In the genomic region with DNA sequence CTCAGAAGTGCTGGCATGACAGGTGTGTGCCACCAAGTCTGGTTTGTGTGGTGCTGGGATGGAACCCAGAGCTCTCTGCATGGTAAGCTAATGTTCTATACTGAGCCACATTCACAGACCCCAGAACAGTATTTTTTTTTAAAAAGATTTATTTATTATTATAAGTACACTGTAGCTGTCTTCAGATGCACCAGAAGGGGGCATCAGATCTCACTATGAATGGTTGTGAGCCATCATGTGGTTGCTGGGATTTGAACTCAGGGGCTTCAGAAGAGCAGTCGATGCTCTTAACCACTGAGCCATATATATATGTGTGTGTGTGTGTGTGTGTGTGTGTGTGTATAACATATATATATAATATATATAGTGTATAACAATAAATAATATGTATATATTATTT, we compare ENCODE assay signal across 20 mouse cellular contexts. TPM values are rescaled to one million over a fixed set of nuclear protein-coding genes. Genes with fewer than 3 reads are reported as not detected.
DNase-seq lines count a peak whose midpoint lies in the region; ATAC-seq and TF ChIP-seq lines count a peak whose summit lies in the region.
"Had no signal": no experiment of that assay in that cellular context is flagged by ENCODE, and none has a peak within 500 bp of the region (broad histone marks: within the 10 kb centered on the region; RNA-seq: fewer than 3 reads in every experiment).

No protein-coding gene starts in this region.

- TF ChIP-seq POLR2A in brain, embryonic 14.5 days (IDR thresholded peaks at IDR 0.05; ENCODE audit: borderline replicate concordance, extremely low read depth, insufficient read depth, insufficient read length, poor library complexity, severe bottlenecking): no peak

- H3K4me3 ChIP-seq in kidney, postnatal 0 days (replicated peaks; ENCODE audit: low read depth, low read length): no peak overlapping the region
- H3K4me3 ChIP-seq: embryonic facial prominence, embryonic 12.5 days; heart, embryonic 12.5 days; liver, embryonic 15.5 days; neural tube, embryonic 12.5 days had no signal

- no peaks in the 10 kb centered on the region; the same call in 1 of the 2 replicates for H3K4me1 ChIP-seq in kidney, postnatal 0 days (replicated peaks; ENCODE audit: insufficient read depth, low read length)

- no peaks in the 10 kb centered on the region for H3K9me3 ChIP-seq in kidney, postnatal 0 days (replicated peaks; ENCODE audit: low read length)
- H3K9me3 ChIP-seq: embryonic facial prominence, embryonic 12.5 days; heart, embryonic 12.5 days; liver, embryonic 15.5 days; neural tube, embryonic 12.5 days had no signal

- no peak for DNase-seq in kidney, postnatal 0 days (ENCODE audit: low spot score)
- no peak for DNase-seq in kidney, adult 8-10 months
- DNase-seq in 3T3-L1 (ENCODE audit: low read depth, low spot score) (peak; percentile 59), 416B (ENCODE audit: low read depth) (peak; percentile 75)
- peak; percentile 7 for DNase-seq in brain, embryonic 14.5 days (ENCODE audit: low read depth)
- DNase-seq in left cerebral cortex, postnatal 14 days (ENCODE audit: low spot score in 2 of 2): no peak
- DNase-seq in heart, adult 9 months (ENCODE audit: low spot score in 2 of 2): no peak
- DNase-seq: cerebellum, postnatal 14 days; forebrain, postnatal 0 days; gastrocnemius, postnatal 10 days; heart, postnatal 4 days; kidney, postnatal 14 days; left cerebral cortex, postnatal 4 days; right cerebral cortex, postnatal 25 days had no signal

- H3K4me2 ChIP-seq in kidney, postnatal 0 days (ENCODE audit: low read length): no peak overlapping the region
- H3K4me2 ChIP-seq: embryonic facial prominence, embryonic 12.5 days; neural tube, embryonic 12.5 days had no signal

- no peak overlapping the region for H3K9ac ChIP-seq in kidney, postnatal 0 days (ENCODE audit: low read depth, low read length)
- H3K9ac ChIP-seq: embryonic facial prominence, embryonic 12.5 days; forebrain, postnatal 0 days; heart, embryonic 12.5 days; liver, embryonic 15.5 days; neural tube, embryonic 12.5 days had no signal

- H3K27ac ChIP-seq in kidney, postnatal 0 days: no peak overlapping the region
- H3K27ac ChIP-seq: liver, embryonic 15.5 days; neural tube, embryonic 12.5 days had no signal

- WGBS in kidney, postnatal 0 days: 97% methylated on average over 1 of the region's 1 CpGs

- no peak for ATAC-seq in kidney, postnatal 0 days (replicated peaks; ENCODE audit: low FRiP score, low read depth)
- ATAC-seq: forebrain, postnatal 0 days; intestine, embryonic 16.5 days had no signal

- H3K27me3 ChIP-seq in kidney, postnatal 0 days (ENCODE audit: insufficient read depth, low read length): no peaks in the 10 kb centered on the region
- H3K27me3 ChIP-seq: embryonic facial prominence, embryonic 12.5 days; heart, embryonic 12.5 days; liver, embryonic 15.5 days; neural tube, embryonic 12.5 days had no signal

- H3K36me3 ChIP-seq in kidney, postnatal 0 days (ENCODE audit: insufficient read depth, low read length): no peaks in the 10 kb centered on the region
- H3K36me3 ChIP-seq: embryonic facial prominence, embryonic 12.5 days; heart, embryonic 12.5 days; liver, embryonic 15.5 days; neural tube, embryonic 12.5 days had no signal

- intact Hi-C loops in left cerebral cortex, postnatal 14 days (cut with DNase I): no loop called here

- TF ChIP-seq CTCF in kidney, postnatal 0 days (IDR thresholded peaks at IDR 0.05; ENCODE audit: low read depth): peak; percentile 22; the same call in 1 of the 2 replicates
- no peak for TF ChIP-seq CTCF in brain, embryonic 14.5 days (IDR thresholded peaks at IDR 0.05; ENCODE audit: borderline replicate concordance, extremely low read depth, insufficient read depth, insufficient read length)

RNA-seq across cellular contexts. Expression of a gene that starts 1.4 kb away (rescaled TPM):
- polyA plus RNA-seq in kidney, postnatal 0 days (2015; fragmentation: Nextera tagmentation; extraction: Ambion mirVana): 8.1 and 8.8 TPM in 2 replicates
- polyA plus RNA-seq in brain, embryonic 14.5 days (2012; rRNA removed): 4.3 and 4.9 TPM in 2 replicates
- total RNA-seq in left cerebral cortex, postnatal 14 days (2021): 1 to 10 TPM in 1 of 2 experiments, under 1 TPM in 1; 0.74 to 1.2 TPM

RNA-seq across cellular contexts. Expression of a gene that starts 1.8 kb away (rescaled TPM):
- 0.16 TPM in 1 of 2 replicates, not detected in the other for polyA plus RNA-seq in kidney, postnatal 0 days (2015; fragmentation: Nextera tagmentation; extraction: Ambion mirVana)
- 0.37 and 0.49 TPM in 2 replicates for polyA plus RNA-seq in brain, embryonic 14.5 days (2012; rRNA removed)
- under 1 TPM; 0.21 to 0.53 TPM for total RNA-seq in left cerebral cortex, postnatal 14 days (2021)
- total RNA-seq: ES-E14; forebrain, postnatal 0 days; left cerebral cortex, postnatal 4 days had no signal
- polyA plus RNA-seq: heart, embryonic 12.5 days; intestine, embryonic 16.5 days; liver, embryonic 15.5 days; neural tube, embryonic 12.5 days had no signal

RNA-seq across cellular contexts. Expression of a gene that starts 24.1 kb away (rescaled TPM):
- polyA plus RNA-seq in kidney, postnatal 0 days (2015; fragmentation: Nextera tagmentation; extraction: Ambion mirVana): 42.1 and 45.0 TPM in 2 replicates
- 154 and 176 TPM in 2 replicates for polyA plus RNA-seq in brain, embryonic 14.5 days (2012; rRNA removed)
- 10 to 100 TPM; 25.3 to 26.4 TPM for total RNA-seq in left cerebral cortex, postnatal 14 days (2021)

RNA-seq across cellular contexts. Expression of a gene that starts 31.4 kb away (rescaled TPM):
- 46.9 and 54.6 TPM in 2 replicates for polyA plus RNA-seq in kidney, postnatal 0 days (2015; fragmentation: Nextera tagmentation; extraction: Ambion mirVana)
- polyA plus RNA-seq in brain, embryonic 14.5 days (2012; rRNA removed): 230 and 313 TPM in 2 replicates
- total RNA-seq in left cerebral cortex, postnatal 14 days (2021): 10 to 100 TPM; 79.9 to 81.5 TPM

RNA-seq across cellular contexts. Expression of a gene that starts 46.3 kb away (rescaled TPM):
- polyA plus RNA-seq in kidney, postnatal 0 days (2015; fragmentation: Nextera tagmentation; extraction: Ambion mirVana): 24.3 and 26.4 TPM in 2 replicates
- polyA plus RNA-seq in brain, embryonic 14.5 days (2012; rRNA removed): 46.2 and 54.9 TPM in 2 replicates
- 10 to 100 TPM; 70.2 to 74.8 TPM for total RNA-seq in left cerebral cortex, postnatal 14 days (2021)

Comparison
In these comparisons a context has a peak if more than half of its experiments do, and no peak if none do; other contexts are left out.
1. DNase-seq: peak in 3T3-L1 (single experiment), 416B (single experiment) and brain, embryonic 14.5 days (single experiment); none in kidney, postnatal 0 days (single experiment), kidney, adult 8-10 months (0 of 2), left cerebral cortex, postnatal 14 days (0 of 2) and heart, adult 9 months (0 of 2).